Mouse (Mus musculus) cerebellum, postnatal 25 days (tissue): ENCODE measurements around the gene Cux1.

Experiments used
- DNase-seq, 2 experiments: peaks; one replicate each; pipeline ENCODE4 v3.0.0; 2021; ENCODE audit warnings: mixed read lengths in 2 of 2

Cux1 gene

GRCm38 (mm10) chr5:136566001-136566811 lies 1.1 kb downstream of the Cux1 start:
- peak; percentile 81 to 83 for DNase-seq

- peak; percentile 67 to 72 for DNase-seq
Measured at GRCm38 (mm10) chr5:136565311-136565811, 1.9 kb downstream of the Cux1 start.

- DNase-seq: no peak
Measured at GRCm38 (mm10) chr5:136564613-136565299, 2.5 kb downstream of the Cux1 start.

- DNase-seq: no peak
Measured at GRCm38 (mm10) chr5:136563996-136564395, 3.3 kb downstream of the Cux1 start.

GRCm38 (mm10) chr5:136563104-136563503 lies 4.2 kb downstream of the Cux1 start:
- no peak for DNase-seq

GRCm38 (mm10) chr5:136562212-136562611 lies 5.1 kb downstream of the Cux1 start:
- DNase-seq: peak in 1 of 2 experiments; percentile 40

- no peak for DNase-seq
Measured at GRCm38 (mm10) chr5:136561641-136562040, 5.6 kb downstream of the Cux1 start.

- DNase-seq: no peak
Measured at GRCm38 (mm10) chr5:136560656-136561055, 6.6 kb downstream of the Cux1 start.

GRCm38 (mm10) chr5:136557446-136557845 lies 9.8 kb downstream of the Cux1 start:
- no peak for DNase-seq

GRCm38 (mm10) chr5:136556328-136557262 lies 10.7 kb downstream of the Cux1 start:
- no peak for DNase-seq

GRCm38 (mm10) chr5:136555703-136556102 lies 11.6 kb downstream of the Cux1 start:
- DNase-seq: peak; percentile 58 to 76

- DNase-seq: no peak
Measured at GRCm38 (mm10) chr5:136552832-136553231, 14.5 kb downstream of the Cux1 start.

GRCm38 (mm10) chr5:136552093-136552492 lies 15.2 kb downstream of the Cux1 start:
- DNase-seq: no peak

- DNase-seq: no peak
Measured at GRCm38 (mm10) chr5:136551571-136551970, 15.7 kb downstream of the Cux1 start.

- no peak for DNase-seq
Measured at GRCm38 (mm10) chr5:136550726-136551125, 16.6 kb downstream of the Cux1 start.

GRCm38 (mm10) chr5:136548776-136549175 lies 18.5 kb downstream of the Cux1 start:
- no peak for DNase-seq

- DNase-seq: no peak
Measured at GRCm38 (mm10) chr5:136545061-136545460, 22.2 kb downstream of the Cux1 start.

- no peak for DNase-seq
Measured at GRCm38 (mm10) chr5:136543171-136543570, 24.1 kb downstream of the Cux1 start.

GRCm38 (mm10) chr5:136540952-136541351 lies 26.3 kb downstream of the Cux1 start:
- DNase-seq: peak; percentile 92 to 94

GRCm38 (mm10) chr5:136540055-136540838 lies 27.0 kb downstream of the Cux1 start:
- DNase-seq: no peak

GRCm38 (mm10) chr5:136536753-136537152 lies 30.5 kb downstream of the Cux1 start:
- no peak for DNase-seq
